Mouse (Mus musculus): Measurements from ENCODE around the gene Cnp. TPM values are rescaled to one million over a fixed set of nuclear protein-coding genes. Genes with fewer than 3 reads are reported as not detected.
"Not testable (repeated sequence)": the region's sequence is repeated elsewhere in the genome, so short reads cannot be mapped to it uniquely, and the experiment has no call there.

The Cnp gene
- polyA plus RNA-seq, 1 experiment from 2014 or later, result 41.1 TPM

GRCm38 (mm10) chr11:100577852-100578599, 3.3 kb downstream of the Cnp start:
- no peak overlapping the region for H3K27ac ChIP-seq (ENCODE audit: low read depth, low read length)
- H3K4me2 ChIP-seq (ENCODE audit: low read depth, low read length), result no peak overlapping the region
- no peaks in the 10 kb centered on the region for H3K27me3 ChIP-seq (ENCODE audit: control insufficient read depth, insufficient read depth, low read length)
- H3K9me3 ChIP-seq (ENCODE audit: control insufficient read depth, low read length), result no peaks in the 10 kb centered on the region
- ATAC-seq (ENCODE audit: low read depth), result no peak
- H3K4me1 ChIP-seq (ENCODE audit: control insufficient read depth, insufficient read depth, low read length), result no peaks in the 10 kb centered on the region
- H3K36me3 ChIP-seq (ENCODE audit: control insufficient read depth, insufficient read depth, low read length), result peaks cover 28% of the 10 kb centered on the region
- no peak overlapping the region for H3K4me3 ChIP-seq (ENCODE audit: low read depth, low read length)
- WGBS, result 75% methylated on average over 8 of the region's 8 CpGs
- H3K9ac ChIP-seq (replicated peaks; ENCODE audit: low read depth, low read length), result no peak overlapping the region

GRCm38 (mm10) chr11:100579116-100579799, 4.6 kb downstream of the Cnp start:
- no peak for ATAC-seq (ENCODE audit: low read depth)
- no peaks in the 10 kb centered on the region for H3K9me3 ChIP-seq (ENCODE audit: control insufficient read depth, low read length)
- H3K27ac ChIP-seq (ENCODE audit: low read depth, low read length), result no peak overlapping the region
- peaks cover 40% of the 10 kb centered on the region for H3K36me3 ChIP-seq (ENCODE audit: control insufficient read depth, insufficient read depth, low read length)
- H3K27me3 ChIP-seq (ENCODE audit: control insufficient read depth, insufficient read depth, low read length), result no peaks in the 10 kb centered on the region
- H3K4me1 ChIP-seq (ENCODE audit: control insufficient read depth, insufficient read depth, low read length), result no peaks in the 10 kb centered on the region
- 90% methylated on average over 9 of the region's 9 CpGs for WGBS
- H3K4me3 ChIP-seq (ENCODE audit: low read depth, low read length), result no peak overlapping the region
- no peak overlapping the region for H3K4me2 ChIP-seq (ENCODE audit: low read depth, low read length)
- H3K9ac ChIP-seq (replicated peaks; ENCODE audit: low read depth, low read length), result no peak overlapping the region

DNA sequence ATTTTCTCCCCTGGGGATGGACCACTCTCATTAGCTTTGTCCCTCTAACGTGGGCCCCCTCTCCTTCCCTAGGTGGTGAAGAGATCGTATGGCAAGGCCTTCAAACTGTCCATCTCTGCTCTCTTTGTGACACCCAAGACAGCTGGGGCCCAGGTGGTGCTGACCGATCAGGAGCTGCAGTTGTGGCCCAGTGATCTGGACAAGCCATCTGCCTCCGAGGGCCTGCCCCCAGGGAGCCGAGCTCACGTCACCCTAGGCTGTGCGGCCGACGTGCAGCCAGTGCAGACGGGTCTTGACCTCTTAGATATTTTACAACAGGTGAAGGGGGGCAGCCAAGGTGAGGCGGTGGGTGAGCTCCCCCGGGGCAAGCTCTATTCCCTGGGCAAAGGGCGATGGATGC, 5.6 kb downstream of the Cnp start:
- H3K4me1 ChIP-seq (ENCODE audit: control insufficient read depth, insufficient read depth, low read length), result no peaks in the 10 kb centered on the region
- no peak overlapping the region for H3K4me2 ChIP-seq (ENCODE audit: low read depth, low read length)
- H3K4me3 ChIP-seq (ENCODE audit: low read depth, low read length), result no peak overlapping the region
- no peaks in the 10 kb centered on the region for H3K9me3 ChIP-seq (ENCODE audit: control insufficient read depth, low read length)
- H3K27me3 ChIP-seq (ENCODE audit: control insufficient read depth, insufficient read depth, low read length), result no peaks in the 10 kb centered on the region
- H3K36me3 ChIP-seq (ENCODE audit: control insufficient read depth, insufficient read depth, low read length), result peaks cover 48% of the 10 kb centered on the region
- H3K27ac ChIP-seq (ENCODE audit: low read depth, low read length), result no peak overlapping the region
- H3K9ac ChIP-seq (replicated peaks; ENCODE audit: low read depth, low read length), result no peak overlapping the region
- WGBS, result 93% methylated on average over 13 of the region's 13 CpGs
- ATAC-seq (ENCODE audit: low read depth), result no peak

GRCm38 (mm10) chr11:100581756-100582155, 7.1 kb downstream of the Cnp start:
- no peak overlapping the region for H3K9ac ChIP-seq (replicated peaks; ENCODE audit: low read depth, low read length)
- H3K4me2 ChIP-seq (ENCODE audit: low read depth, low read length), result no peak overlapping the region
- WGBS, result 46% methylated on average over 4 of the region's 4 CpGs
- no peaks in the 10 kb centered on the region for H3K4me1 ChIP-seq (ENCODE audit: control insufficient read depth, insufficient read depth, low read length)
- no peak overlapping the region for H3K4me3 ChIP-seq (ENCODE audit: low read depth, low read length)
- H3K27ac ChIP-seq (ENCODE audit: low read depth, low read length), result no peak overlapping the region
- no peaks in the 10 kb centered on the region for H3K27me3 ChIP-seq (ENCODE audit: control insufficient read depth, insufficient read depth, low read length)
- H3K36me3 ChIP-seq (ENCODE audit: control insufficient read depth, insufficient read depth, low read length), result peaks cover 63% of the 10 kb centered on the region
- H3K9me3 ChIP-seq (ENCODE audit: control insufficient read depth, low read length), result no peaks in the 10 kb centered on the region
- peak; percentile 49; the same call in 1 of the 2 replicates for ATAC-seq (ENCODE audit: low read depth)

DNA sequence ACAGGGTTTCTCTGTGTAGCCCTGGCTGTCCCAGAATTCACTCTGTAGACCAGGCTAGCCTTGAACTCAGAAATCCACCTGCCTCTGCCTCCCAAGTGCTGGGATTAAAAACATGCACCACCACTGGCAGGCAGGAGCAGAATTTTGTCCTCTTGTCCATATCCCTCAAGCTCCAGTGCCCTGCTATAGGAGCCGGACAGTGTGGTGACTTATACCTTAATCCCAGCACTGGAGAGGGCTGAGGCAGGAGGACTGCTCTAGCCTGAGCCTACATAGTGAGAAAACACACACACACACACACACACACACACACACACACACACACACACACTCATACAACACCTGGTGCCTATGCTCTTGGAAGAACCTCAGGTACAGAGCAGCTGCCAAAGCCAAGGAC, 7.7 kb downstream of the Cnp start:
- not testable (repeated sequence) for H3K9ac ChIP-seq (replicated peaks; ENCODE audit: low read depth, low read length); H3K4me3 ChIP-seq (ENCODE audit: low read depth, low read length); ATAC-seq (ENCODE audit: low read depth); H3K27me3 ChIP-seq (ENCODE audit: control insufficient read depth, insufficient read depth, low read length); H3K27ac ChIP-seq (ENCODE audit: low read depth, low read length); H3K9me3 ChIP-seq (ENCODE audit: control insufficient read depth, low read length); H3K4me2 ChIP-seq (ENCODE audit: low read depth, low read length); H3K4me1 ChIP-seq (ENCODE audit: control insufficient read depth, insufficient read depth, low read length)
- H3K36me3 ChIP-seq (ENCODE audit: control insufficient read depth, insufficient read depth, low read length), result peaks cover 70% of the 10 kb centered on the region
- 95% methylated on average over 1 of the region's 1 CpGs for WGBS

DNA sequence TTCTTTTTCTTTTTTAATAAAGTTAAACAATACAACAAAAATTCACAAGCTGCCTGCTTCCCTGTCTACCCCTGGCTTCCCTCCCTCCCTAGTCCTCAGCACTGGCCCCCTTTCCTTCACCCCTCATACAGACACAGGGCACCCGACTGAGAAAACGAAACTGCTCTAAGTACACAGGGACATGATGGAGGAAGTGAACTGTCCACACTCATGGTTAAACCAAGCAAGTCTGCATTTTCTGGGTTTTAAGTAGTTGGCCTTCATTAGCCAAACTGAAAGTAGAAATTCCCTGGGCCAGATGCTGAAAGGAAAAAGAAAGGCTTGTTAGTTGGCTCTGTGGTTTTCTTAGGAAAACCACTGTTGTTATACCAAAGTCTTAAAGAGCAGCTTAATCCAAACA, 8.1 kb downstream of the Cnp start:
- 87% methylated on average over 2 of the region's 2 CpGs for WGBS
- ATAC-seq (ENCODE audit: low read depth), result no peak

GRCm38 (mm10) chr11:100584561-100584961, 9.9 kb downstream of the Cnp start:
- Histone ChIP-seq H3K27ac (ENCODE audit: low read depth, low read length) (no peak overlapping the region), H3K9ac (replicated peaks; ENCODE audit: low read depth, low read length) (no peak overlapping the region), H3K4me3 (ENCODE audit: low read depth, low read length) (no peak overlapping the region), H3K4me1 (ENCODE audit: control insufficient read depth, insufficient read depth, low read length) (no peaks in the 10 kb centered on the region), H3K4me2 (ENCODE audit: low read depth, low read length) (no peak overlapping the region), H3K36me3 (ENCODE audit: control insufficient read depth, insufficient read depth, low read length) (peaks cover 78% of the 10 kb centered on the region), H3K9me3 (ENCODE audit: control insufficient read depth, low read length) (no peaks in the 10 kb centered on the region), H3K27me3 (ENCODE audit: control insufficient read depth, insufficient read depth, low read length) (no peaks in the 10 kb centered on the region)
- ATAC-seq (ENCODE audit: low read depth), result no peak
- 88% methylated on average over 7 of the region's 7 CpGs for WGBS

More for the DNA sequence above, 8.1 kb downstream of the Cnp start:
- no peaks in the 10 kb centered on the region for H3K4me1 ChIP-seq (ENCODE audit: control insufficient read depth, insufficient read depth, low read length)
- no peaks in the 10 kb centered on the region for H3K27me3 ChIP-seq (ENCODE audit: control insufficient read depth, insufficient read depth, low read length)
- no peak overlapping the region for H3K9ac ChIP-seq (replicated peaks; ENCODE audit: low read depth, low read length)
- H3K9me3 ChIP-seq (ENCODE audit: control insufficient read depth, low read length), result no peaks in the 10 kb centered on the region
- H3K4me3 ChIP-seq (ENCODE audit: low read depth, low read length), result no peak overlapping the region
- H3K36me3 ChIP-seq (ENCODE audit: control insufficient read depth, insufficient read depth, low read length), result peaks cover 73% of the 10 kb centered on the region
- H3K4me2 ChIP-seq (ENCODE audit: low read depth, low read length), result no peak overlapping the region
- no peak overlapping the region for H3K27ac ChIP-seq (ENCODE audit: low read depth, low read length)

DNA sequence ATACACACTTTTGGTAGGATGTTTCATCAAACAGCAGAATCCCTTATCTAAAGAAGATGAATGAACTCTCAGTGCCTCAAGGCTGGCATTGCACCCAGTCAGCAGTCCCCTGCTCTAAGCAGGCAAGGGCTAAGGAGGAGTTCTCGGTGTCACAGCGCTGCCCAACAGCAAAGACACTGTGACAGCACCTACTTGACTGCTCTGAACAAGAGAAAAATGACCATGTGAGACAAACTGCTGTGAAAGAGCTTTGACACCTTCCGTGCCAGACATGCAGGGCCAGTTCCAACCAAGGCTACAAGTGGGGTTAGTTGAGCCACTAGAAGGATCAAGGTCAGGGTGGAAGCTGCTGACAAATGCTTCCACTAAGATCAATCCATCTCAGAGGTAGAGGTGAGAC, 10.4 kb downstream of the Cnp start:
- WGBS, result 97% methylated on average over 3 of the region's 3 CpGs
- Histone ChIP-seq H3K9ac (replicated peaks; ENCODE audit: low read depth, low read length) (no peak overlapping the region), H3K4me1 (ENCODE audit: control insufficient read depth, insufficient read depth, low read length) (no peaks in the 10 kb centered on the region), H3K9me3 (ENCODE audit: control insufficient read depth, low read length) (no peaks in the 10 kb centered on the region), H3K27ac (ENCODE audit: low read depth, low read length) (no peak overlapping the region), H3K36me3 (ENCODE audit: control insufficient read depth, insufficient read depth, low read length) (peaks cover 81% of the 10 kb centered on the region), H3K27me3 (ENCODE audit: control insufficient read depth, insufficient read depth, low read length) (no peaks in the 10 kb centered on the region), H3K4me3 (ENCODE audit: low read depth, low read length) (no peak overlapping the region), H3K4me2 (ENCODE audit: low read depth, low read length) (no peak overlapping the region)
- ATAC-seq (ENCODE audit: low read depth), result no peak

- Histone ChIP-seq H3K4me1 (ENCODE audit: control insufficient read depth, insufficient read depth, low read length) (no peaks in the 10 kb centered on the region), H3K27ac (ENCODE audit: low read depth, low read length) (no peak overlapping the region), H3K9me3 (ENCODE audit: control insufficient read depth, low read length) (no peaks in the 10 kb centered on the region), H3K27me3 (ENCODE audit: control insufficient read depth, insufficient read depth, low read length) (no peaks in the 10 kb centered on the region), H3K4me2 (ENCODE audit: low read depth, low read length) (no peak overlapping the region), H3K36me3 (ENCODE audit: control insufficient read depth, insufficient read depth, low read length) (peaks cover 85% of the 10 kb centered on the region), H3K4me3 (ENCODE audit: low read depth, low read length) (no peak overlapping the region), H3K9ac (replicated peaks; ENCODE audit: low read depth, low read length) (no peak overlapping the region)
- WGBS, result 98% methylated on average over 2 of the region's 2 CpGs
- ATAC-seq (ENCODE audit: low read depth), result no peak
Observed at GRCm38 (mm10) chr11:100588462-100588861, 13.8 kb downstream of the Cnp start.
